Mouse (Mus musculus) bone marrow, adult 2 months (tissue): ENCODE data around the gene Pllp.

ENCODE experiments used
- CTCF ChIP-seq: fragments of 200-500 bp; IDR thresholded peaks from 2 replicates; pipeline ENCODE4 v1.5.1; 2011; ENCODE audit warnings: low read length, control low read depth; ENCODE audit not compliant: control insufficient read depth, insufficient read depth
- POLR2A ChIP-seq: fragments of 200-500 bp; IDR thresholded peaks from 2 replicates; pipeline ENCODE4 v1.6.1; 2011; ENCODE audit warnings: low read depth, mild to moderate bottlenecking, control low read depth, low read length, borderline replicate concordance; ENCODE audit not compliant: control insufficient read depth

GRCm38 (mm10) chr8:94666456-94667308, 29.4 kb downstream of the Pllp start, which contains the start of gene Arl2bp:
- TF ChIP-seq POLR2A (peak; percentile 67; the same call in 1 of the 2 replicates), CTCF (no peak)
